Mouse (Mus musculus) hematopoietic stem cell, adult 5-6 weeks (primary cell): ENCODE results near the gene AC170998.1. TPM values are rescaled to one million over a fixed set of nuclear protein-coding genes. Genes with fewer than 3 reads are reported as not detected.
A peak's percentile ranks its signal among the peaks of the same experiment; 100 is the strongest.

Experiments used
- ATAC-seq, 2 experiments: fragments of 125-278 bp in 1 of 2; replicated peaks in 1 of 2; 2 replicates each; pipeline ENCODE4 v1.8.0; 2016 to 2017; ENCODE audit warnings: inconsistent platforms in 2 of 2, mild to moderate bottlenecking in 2 of 2, moderate number of reproducible peaks in 2 of 2, low read depth in 1 of 2, moderate TSS enrichment in 1 of 2; ENCODE audit not compliant: low FRiP score in 2 of 2, poor library complexity in 2 of 2, severe bottlenecking in 2 of 2, insufficient read depth in 1 of 2, low TSS enrichment in 1 of 2
- total RNA-seq: library from RNA; stranded (forward); fragments of 172-1452, 232-1000 nt; gene quantifications from 2 replicates; pipeline ENCODE4 v1.2.3, GENCODE M21; 2017

Gene AC170998.1
- total RNA-seq, result 3.9 and 5.7 TPM in 2 replicates

DNA sequence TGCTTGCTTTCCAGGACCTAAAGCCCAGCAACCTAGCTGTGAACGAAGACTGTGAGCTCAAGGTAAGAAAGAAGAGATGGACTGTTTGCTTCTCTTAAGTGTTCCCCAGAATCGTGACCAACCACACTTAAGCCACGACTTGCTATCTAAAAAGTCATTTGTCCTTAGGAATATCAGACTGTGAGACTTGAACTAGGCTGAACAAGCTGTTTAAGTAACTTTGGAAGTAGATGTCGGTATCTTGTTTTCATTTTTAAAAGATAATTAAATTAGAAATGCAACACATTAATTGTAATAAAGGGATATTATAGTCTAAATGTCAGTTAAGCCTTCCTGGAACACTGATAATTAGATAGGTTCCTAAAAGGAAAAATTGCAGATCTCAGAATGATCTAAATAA lies at the start of gene AC170998.1:
TSS of gene AC170998.1 (plus strand) at position 301 of the 400 bp plus-strand sequence.
- no peak for ATAC-seq

DNA sequence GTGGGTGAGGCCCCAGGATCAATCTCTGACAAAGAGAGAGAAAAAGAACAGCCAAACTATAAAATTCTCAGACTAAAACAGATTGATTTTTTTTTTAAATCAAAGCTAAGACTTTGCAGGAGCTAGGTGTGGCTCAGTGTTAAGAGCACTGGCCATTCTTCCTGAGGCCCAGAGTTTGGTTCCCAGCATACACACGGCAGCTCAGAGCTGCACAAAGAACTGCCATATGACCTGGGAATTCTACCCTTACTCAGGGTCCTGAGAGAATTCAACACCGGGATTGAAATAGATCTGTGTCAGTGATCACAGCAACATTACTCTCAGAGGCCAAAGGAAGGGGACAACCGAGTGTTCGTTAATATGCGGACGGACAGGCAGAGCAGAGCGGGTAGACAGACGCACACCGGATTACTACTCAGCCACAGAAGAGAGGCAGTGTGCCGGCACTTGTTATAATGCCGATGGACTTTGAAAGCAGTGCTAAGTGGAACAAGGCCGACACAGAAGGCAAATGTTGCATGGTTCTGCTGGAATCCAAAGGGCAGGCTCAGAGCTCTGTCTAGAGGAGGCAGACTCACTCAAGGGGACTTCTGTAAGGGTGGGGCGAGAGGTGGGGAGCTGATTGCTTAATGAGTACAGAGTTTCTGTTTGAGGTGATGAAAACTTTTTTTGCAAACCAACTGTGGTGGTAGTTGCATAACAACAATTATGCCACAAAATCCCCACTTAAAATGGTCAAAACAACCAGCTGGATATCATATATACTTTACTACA lies 43.4 kb upstream of the AC170998.1 start:
- peak in 1 of 2 experiments; percentile 66; a peak in 1 of 4 replicates for ATAC-seq

DNA sequence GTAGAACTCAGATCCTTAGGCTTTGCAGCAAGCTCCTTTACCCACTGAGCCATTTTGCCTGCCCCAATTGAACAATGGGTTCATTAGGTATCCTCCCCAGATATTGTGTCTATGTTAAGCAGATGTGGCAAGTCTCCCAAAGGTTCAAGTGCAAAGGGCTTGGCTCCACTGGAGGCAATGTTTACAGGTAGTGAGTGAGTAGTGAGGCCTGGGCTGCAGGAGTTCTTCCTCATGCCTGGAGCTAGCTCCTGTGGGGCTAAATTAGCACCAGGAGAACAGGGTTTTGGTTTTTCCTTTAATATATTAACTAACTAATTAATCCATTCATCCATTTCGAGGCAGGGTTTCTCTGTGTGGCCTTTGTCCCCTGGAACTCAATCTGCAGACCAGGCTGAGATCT lies 42.3 kb upstream of the AC170998.1 start:
- no peak for ATAC-seq

DNA sequence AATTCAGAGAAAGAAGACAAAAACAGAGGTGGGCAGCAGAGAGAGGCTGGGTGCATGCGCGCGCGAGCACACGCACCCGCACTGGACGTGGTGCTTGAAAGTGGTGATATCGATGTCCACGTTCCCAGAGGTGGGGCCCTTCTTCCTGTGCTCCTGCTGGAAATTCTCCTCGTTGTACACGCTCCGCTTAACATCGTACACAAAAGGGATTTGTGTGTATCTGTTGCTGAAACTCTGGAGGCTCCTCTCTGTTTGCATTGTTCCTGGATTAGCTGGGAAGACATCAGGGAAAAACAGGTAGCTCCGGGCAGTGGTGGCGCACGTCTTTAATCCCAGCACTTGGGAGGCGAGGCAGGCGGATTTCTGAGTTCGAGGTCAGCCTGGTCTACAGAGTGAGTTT lies 41.3 kb upstream of the AC170998.1 start:
- no peak for ATAC-seq

DNA sequence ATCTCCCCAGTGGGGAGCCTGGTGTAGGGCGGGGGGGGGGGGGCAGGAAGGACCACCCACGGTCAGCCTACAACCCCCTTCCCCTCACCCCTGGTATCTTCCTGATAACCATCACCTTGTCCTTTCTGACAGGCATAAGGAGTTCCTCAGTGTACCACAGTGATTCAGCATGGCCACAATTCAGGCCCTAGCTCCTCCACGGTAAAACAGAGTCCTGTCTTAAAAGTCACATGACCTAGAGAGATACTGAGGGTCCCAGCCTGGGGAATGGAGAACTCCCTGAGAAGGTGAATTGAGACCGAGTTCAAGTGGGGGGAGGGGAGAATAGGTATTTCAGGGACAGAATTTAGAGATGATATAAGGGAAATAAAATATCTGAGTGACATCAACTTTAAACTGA lies 38.5 kb upstream of the AC170998.1 start:
- ATAC-seq, result no peak

DNA sequence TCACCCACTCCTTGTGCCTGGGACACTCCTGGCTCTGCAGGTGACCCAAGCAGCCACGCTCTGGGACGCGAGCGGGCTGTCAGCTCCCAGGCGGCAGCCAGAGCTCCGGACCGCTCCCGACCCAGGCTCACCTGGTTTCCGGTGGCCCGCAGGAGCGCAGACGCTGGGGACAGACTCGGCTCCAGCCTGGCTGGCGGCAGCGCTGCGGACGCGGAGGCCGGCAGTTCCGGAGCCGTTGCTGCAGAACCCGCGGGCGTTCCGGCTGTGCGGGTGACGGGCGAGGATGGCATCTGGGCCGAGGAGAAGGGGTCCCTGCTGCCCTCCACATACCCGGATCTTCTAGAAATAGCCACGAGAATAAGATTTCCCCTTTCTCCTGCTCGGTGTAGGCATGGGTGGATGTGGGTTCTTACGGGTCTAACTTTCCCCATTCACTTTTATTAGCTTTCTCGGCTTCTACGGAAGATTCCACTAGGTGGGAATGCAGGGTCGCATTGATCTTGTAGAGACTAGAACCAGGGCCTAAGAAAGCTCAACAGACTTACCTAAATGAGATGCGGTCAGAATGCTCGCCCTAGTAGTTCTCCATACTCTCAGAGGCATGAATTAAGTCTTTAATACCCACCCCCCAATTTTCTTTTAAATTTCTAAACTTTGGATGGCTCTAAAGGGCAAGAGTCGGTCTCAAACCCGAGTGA lies 36.1 kb upstream of the AC170998.1 start, which contains the start of gene Slc26a8:
TSS of gene Slc26a8 (minus strand) at position 648 of the 698 bp plus-strand sequence.
- ATAC-seq, result no peak

DNA sequence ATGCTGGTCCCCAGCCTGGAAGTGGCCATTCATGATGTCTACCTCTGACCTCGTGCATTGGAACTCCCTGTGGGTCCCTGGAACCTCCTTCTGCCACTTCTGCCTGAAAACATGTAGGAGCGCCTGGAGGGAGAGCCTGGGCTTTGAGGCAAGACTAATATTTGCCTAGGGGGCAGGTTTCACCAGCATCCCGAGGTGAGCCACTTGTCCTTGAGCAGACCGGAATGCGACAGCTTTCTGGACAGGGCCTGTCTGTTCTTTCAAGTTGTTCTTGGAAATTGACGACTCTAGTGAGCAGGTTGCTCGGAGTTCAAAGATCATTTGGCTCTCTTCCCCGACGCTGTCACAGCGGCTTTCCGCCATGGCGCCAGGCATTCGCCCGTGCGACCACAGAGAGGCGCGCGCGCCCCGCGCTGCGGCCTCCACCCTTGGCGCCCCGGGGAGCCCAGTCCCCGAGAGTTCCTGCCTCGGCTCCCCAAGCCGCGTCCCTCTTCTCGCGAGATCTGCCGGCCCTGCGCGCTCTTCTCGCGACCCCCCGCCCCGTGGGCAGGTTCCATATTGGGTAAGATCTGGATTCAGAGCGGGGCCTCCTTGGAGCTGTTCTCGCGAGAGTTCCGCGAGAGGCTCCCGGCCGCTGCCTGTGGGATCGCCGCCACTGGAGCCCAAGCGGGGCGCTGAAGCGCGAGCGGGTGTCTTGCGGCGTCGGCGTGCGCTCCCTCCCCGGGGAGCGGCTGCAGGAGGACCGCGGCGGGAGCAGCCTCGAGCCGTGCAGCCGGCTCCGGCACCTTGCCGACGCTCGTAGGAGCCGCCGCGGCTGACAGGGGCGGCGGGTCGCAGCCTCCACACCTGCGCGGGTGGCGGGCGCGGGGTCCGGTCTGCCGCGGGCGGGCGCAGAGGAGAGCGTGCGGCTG lies 34.9 kb upstream of the AC170998.1 start, which contains the start of gene Mapk14:
TSS of gene Mapk14 (plus strand) at position 554 of the 911 bp plus-strand sequence.
- peak; percentile 84 to 88 for ATAC-seq

DNA sequence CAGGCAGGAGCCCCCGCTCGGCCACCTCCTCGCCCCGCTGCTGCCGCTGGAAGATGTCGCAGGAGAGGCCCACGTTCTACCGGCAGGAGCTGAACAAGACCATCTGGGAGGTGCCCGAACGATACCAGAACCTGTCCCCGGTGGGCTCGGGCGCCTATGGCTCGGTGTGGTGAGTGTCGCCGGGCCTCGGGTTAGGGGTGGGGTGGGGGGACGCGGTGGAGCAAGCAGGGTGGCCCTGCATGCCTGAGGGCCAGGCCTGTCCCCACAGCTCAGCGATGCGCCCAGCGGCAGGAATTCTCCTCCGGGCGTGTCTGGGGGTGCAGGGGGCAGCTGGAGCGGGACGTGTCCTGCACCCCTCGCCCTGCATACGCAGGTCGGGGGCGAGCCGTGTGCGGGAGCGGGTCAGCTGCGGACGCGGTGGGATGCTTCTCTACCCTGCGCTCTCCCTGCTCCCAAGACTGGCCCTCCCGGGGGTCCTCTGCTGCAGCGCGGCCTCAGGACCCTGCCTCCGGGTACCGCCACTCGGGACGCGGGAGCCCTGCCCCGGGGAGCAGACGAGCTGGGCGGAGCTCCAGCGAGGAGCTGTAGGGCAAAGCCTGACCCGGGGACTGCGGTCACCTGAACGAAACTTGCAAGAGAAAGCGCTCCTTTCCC lies 34.1 kb upstream of the AC170998.1 start:
- peak in 1 of 2 experiments; percentile 26; a peak in 1 of 4 replicates for ATAC-seq

DNA sequence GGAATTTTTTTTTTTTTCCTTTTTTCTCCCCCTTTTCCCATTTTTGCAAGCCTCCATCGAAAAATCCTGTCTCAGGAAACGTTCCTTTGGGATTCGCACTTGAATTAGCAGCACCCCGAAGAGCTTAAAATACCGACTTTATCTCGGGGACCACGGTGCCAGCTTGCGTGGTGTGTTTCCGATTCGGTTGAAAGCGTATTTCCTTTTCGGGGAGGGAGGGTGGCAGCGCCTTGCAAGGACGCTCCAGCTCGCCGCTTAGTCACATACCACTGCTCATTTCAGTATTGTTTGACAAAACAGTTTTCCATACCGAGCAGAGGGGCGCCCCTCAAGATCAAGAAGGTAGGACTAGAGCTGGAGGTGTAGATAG lies 33.6 kb upstream of the AC170998.1 start:
- ATAC-seq, result peak; percentile 47 to 50; a peak in 2 of 4 replicates

DNA sequence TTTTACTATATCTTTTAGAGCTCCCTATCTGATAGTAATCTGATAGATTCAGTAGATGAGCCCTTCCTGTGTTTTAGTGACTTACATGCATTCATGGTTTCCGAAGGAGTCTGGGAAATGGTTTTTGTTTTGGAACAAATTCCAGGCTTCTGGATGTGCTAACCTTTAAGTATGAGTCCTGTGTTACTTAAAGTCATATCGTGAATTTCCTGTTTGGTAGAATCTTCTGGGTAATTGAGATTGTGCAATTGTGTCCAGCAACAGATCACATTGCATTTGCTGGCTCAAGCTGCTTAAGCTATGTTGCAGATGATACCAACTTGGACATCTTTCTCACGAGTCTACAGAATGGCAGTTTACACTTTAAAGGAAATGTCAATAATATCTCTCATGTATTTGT lies 32.8 kb upstream of the AC170998.1 start:
- ATAC-seq, result no peak

DNA sequence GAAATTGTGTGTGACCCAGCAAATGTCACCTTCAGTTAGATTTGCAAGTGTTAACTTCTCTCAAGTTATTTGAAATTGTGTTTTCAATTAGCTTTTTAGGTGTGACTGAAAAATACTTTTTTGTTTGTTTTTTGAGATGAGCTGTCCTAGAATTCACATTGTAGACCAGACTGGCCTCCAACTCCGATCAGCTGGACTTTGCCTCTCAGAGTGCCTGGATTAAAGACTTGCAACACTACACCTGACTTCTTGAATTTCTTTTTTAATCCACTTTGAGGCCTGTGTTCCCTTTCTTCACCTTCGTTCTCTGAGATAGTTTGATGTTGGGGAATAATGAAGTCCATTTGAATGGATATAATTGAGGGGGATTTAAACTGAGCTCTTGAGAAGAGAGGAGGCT lies 31.8 kb upstream of the AC170998.1 start:
- ATAC-seq, result no peak

DNA sequence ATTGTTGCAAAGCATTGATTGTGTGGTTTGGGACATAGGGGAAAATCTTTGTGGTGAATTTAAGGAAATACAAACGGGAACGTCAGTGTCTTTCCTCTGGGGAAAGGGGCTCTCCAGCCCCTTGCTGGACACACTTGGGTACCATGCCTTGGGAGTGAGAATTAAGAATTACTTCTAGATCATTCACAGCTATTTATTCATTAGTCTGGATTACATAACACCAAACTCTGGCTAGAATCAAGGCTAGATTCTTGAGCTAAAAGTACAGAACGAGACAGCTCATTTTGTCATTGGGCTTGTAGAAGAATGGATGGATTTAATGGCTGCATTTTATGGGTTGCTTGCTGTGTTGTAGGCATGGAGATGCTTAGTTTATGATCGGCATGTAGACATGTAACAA lies 31.1 kb upstream of the AC170998.1 start:
- ATAC-seq, result no peak

DNA sequence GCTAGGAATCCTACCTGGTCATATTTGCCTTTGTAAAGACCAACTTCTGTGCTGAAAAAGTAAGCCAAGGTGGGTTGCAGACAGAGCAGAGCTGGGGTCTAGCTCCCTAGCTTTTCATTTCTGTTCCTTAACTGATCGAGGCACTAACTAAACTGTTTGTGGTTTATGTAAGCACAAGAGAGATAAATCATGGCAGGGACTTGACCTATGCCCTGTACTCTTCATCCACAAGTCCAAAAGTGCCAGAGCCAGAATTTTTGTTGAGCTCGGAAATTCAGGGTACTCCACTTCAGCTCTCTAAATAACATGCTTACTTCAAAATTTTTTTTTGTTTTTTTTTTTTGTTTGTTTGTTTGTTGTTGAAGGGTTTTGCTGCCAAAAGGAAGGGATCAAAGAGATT lies 29.2 kb upstream of the AC170998.1 start:
- ATAC-seq, result no peak

DNA sequence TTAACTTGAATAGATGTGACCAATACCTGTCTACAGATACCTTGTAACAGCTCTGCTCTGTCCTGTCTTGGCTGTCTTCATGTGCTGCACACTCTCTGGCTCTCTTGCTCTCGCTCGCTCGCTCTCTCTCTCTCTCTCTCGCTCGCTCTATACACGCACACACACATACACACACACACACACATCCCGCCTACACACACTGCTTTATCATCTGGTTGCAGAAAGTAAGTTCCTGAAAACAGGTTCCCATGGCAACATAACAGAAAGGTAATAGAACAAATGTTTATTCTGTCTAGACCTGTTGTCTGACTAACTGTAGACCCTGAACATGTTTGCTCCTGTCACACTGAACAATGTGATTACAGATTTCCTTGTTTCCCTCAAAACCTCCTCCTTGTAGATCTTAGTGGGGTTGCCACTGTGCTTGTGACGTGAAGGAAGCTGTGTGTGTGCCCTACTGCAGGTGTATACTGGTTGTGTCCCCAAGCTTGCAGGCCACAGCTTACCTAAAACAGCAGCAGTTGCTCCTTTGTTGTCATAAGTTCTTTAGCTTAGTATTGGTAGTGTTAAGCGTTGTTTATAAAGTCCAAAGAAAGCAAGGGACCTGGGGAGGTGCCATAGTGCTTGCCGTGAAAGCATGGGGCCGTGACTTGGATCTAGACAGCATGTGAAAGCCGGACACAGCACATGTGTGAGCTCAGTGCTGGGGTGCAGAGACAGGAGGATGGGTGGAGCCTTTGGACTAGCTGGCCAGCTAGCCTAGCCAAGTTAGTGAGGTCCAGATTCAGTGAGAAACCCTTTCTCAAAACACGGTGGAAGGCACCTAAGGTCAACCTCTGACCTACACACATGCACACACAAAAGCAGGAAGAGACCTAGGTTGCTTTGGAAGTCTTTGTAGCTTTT lies 28.3 kb upstream of the AC170998.1 start:
- peak; percentile 54 to 77 for ATAC-seq

DNA sequence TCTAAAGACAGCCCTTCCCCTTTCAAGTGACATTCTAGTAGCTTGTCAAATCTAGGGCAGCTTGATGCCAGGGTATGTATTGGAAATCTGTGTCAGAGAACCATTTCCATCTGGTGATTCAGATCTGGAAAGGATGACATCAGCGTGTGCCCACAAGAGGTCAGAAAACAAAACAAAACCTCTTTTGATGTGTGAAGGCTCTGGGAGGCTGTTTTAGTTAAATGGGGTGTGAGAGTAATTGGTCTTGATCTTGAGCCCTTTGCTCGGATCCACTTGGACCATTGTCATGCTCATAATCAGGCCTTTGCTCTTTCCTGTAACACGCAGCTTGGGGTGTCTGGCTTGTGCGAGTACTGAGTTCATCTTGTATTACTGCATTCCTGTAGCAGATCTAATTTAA lies 27.6 kb upstream of the AC170998.1 start:
- ATAC-seq, result no peak

DNA sequence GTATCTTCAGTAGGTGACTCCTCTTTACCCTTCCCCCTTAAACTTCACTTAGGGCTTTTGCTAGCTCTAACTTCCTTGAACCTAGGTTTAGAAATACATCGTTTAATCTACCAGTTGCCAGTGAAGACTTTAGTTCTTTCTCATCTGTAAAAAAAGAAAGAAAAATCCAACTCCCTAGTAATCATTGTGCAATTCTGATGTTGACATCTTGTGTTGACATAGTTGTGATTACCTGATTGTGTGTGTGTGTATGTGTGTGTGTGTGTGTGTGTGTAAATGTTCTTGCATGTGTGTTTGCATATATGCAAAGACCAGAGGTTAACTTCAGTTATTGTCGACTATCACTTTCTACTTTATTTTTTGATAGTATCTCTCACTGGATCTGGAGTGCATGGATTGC lies 27.2 kb upstream of the AC170998.1 start:
- ATAC-seq, result no peak
